Mouse (Mus musculus): ENCODE data around the gene Gm45713. TPM values are rescaled to one million over a fixed set of nuclear protein-coding genes. Genes with fewer than 3 reads are reported as not detected.

Gm45713 gene
- polyA plus RNA-seq, 1 experiment from 2014 or later = 0.41 TPM

- no peak overlapping the region for H3K9ac ChIP-seq (ENCODE audit: low read depth, low read length)
- H3K9me3 ChIP-seq (ENCODE audit: control insufficient read depth, low read length) = peaks cover 18% of the 10 kb centered on the region
- ATAC-seq (replicated peaks; ENCODE audit: low FRiP score) (no peak), DNase-seq (ENCODE audit: low spot score) (no peak)
- no peak overlapping the region for H3K4me2 ChIP-seq
- H3K27me3 ChIP-seq (replicated peaks; ENCODE audit: control insufficient read depth, insufficient read depth, low read length) = peaks cover 79% of the 10 kb centered on the region
- H3K4me1 ChIP-seq (replicated peaks; ENCODE audit: control insufficient read depth, insufficient read depth, low read length) = peaks cover 4% of the 10 kb centered on the region
- no peak overlapping the region for H3K4me3 ChIP-seq (ENCODE audit: low read depth, low read length)
- 6% methylated on average over 19 of the region's 19 CpGs for WGBS
- no peaks in the 10 kb centered on the region for H3K36me3 ChIP-seq (ENCODE audit: control insufficient read depth, insufficient read depth, low read length)
- H3K27ac ChIP-seq (ENCODE audit: low read depth, low read length) = no peak overlapping the region; the same call in 1 of the 2 replicates
These were observed 31.9 kb upstream of the Gm45713 start for GRCm38 (mm10) chr7:45167761-45168445.

- DNase-seq (ENCODE audit: low spot score) (no peak), ATAC-seq (replicated peaks; ENCODE audit: low FRiP score) (no peak)
- H3K9me3 ChIP-seq (ENCODE audit: control insufficient read depth, low read length) = peaks cover 18% of the 10 kb centered on the region
- 19% methylated on average over 10 of the region's 10 CpGs for WGBS
- H3K4me3 ChIP-seq (ENCODE audit: low read depth, low read length) = no peak overlapping the region
- peaks cover 81% of the 10 kb centered on the region for H3K27me3 ChIP-seq (replicated peaks; ENCODE audit: control insufficient read depth, insufficient read depth, low read length)
- no peaks in the 10 kb centered on the region for H3K36me3 ChIP-seq (ENCODE audit: control insufficient read depth, insufficient read depth, low read length)
- H3K4me1 ChIP-seq (replicated peaks; ENCODE audit: control insufficient read depth, insufficient read depth, low read length) = peaks cover 9% of the 10 kb centered on the region
- no peak overlapping the region for H3K4me2 ChIP-seq
- no peak overlapping the region for H3K9ac ChIP-seq (ENCODE audit: low read depth, low read length)
- no peak overlapping the region for H3K27ac ChIP-seq (ENCODE audit: low read depth, low read length)
These were observed 30.9 kb upstream of the Gm45713 start for GRCm38 (mm10) chr7:45166950-45167401.

- Histone ChIP-seq H3K27me3 (replicated peaks; ENCODE audit: control insufficient read depth, insufficient read depth, low read length) (peaks cover 75% of the 10 kb centered on the region), H3K4me2 (no peak overlapping the region), H3K4me1 (replicated peaks; ENCODE audit: control insufficient read depth, insufficient read depth, low read length) (peaks cover 9% of the 10 kb centered on the region), H3K9me3 (ENCODE audit: control insufficient read depth, low read length) (peaks cover 14% of the 10 kb centered on the region), H3K36me3 (ENCODE audit: control insufficient read depth, insufficient read depth, low read length) (no peaks in the 10 kb centered on the region; the same call in 1 of the 2 replicates), H3K9ac (ENCODE audit: low read depth, low read length) (no peak overlapping the region), H3K4me3 (ENCODE audit: low read depth, low read length) (no peak overlapping the region), H3K27ac (ENCODE audit: low read depth, low read length) (no peak overlapping the region)
- 51% methylated on average over 11 of the region's 11 CpGs for WGBS
- ATAC-seq (replicated peaks; ENCODE audit: low FRiP score) (no peak), DNase-seq (ENCODE audit: low spot score) (no peak)
These were observed 29.7 kb upstream of the Gm45713 start for GRCm38 (mm10) chr7:45165701-45166100.

- H3K4me1 ChIP-seq (replicated peaks; ENCODE audit: control insufficient read depth, insufficient read depth, low read length) = peaks cover 9% of the 10 kb centered on the region
- WGBS = 55% methylated on average over 5 of the region's 5 CpGs
- no peak overlapping the region for H3K9ac ChIP-seq (ENCODE audit: low read depth, low read length)
- ATAC-seq (replicated peaks; ENCODE audit: low FRiP score) (no peak), DNase-seq (ENCODE audit: low spot score) (no peak)
- no peak overlapping the region for H3K4me2 ChIP-seq
- no peaks in the 10 kb centered on the region; the same call in 1 of the 2 replicates for H3K36me3 ChIP-seq (ENCODE audit: control insufficient read depth, insufficient read depth, low read length)
- no peak overlapping the region for H3K4me3 ChIP-seq (ENCODE audit: low read depth, low read length)
- peaks cover 75% of the 10 kb centered on the region for H3K27me3 ChIP-seq (replicated peaks; ENCODE audit: control insufficient read depth, insufficient read depth, low read length)
- no peak overlapping the region for H3K27ac ChIP-seq (ENCODE audit: low read depth, low read length)
- peaks cover 11% of the 10 kb centered on the region for H3K9me3 ChIP-seq (ENCODE audit: control insufficient read depth, low read length)
These were observed 28.8 kb upstream of the Gm45713 start for GRCm38 (mm10) chr7:45164833-45165232.

GRCm38 (mm10) chr7:45163735-45164490, 27.9 kb upstream of the Gm45713 start, which contains the start of gene Slc17a7:
TSS of gene Slc17a7 (plus strand) at chr7:45163949.
- 2% methylated on average over 40 of the region's 41 CpGs for WGBS
- Histone ChIP-seq H3K4me2 (peak within 1 kb of the TSS; percentile 83), H3K4me1 (replicated peaks; ENCODE audit: control insufficient read depth, insufficient read depth, low read length) (peaks cover 9% of the 10 kb centered on the region), H3K4me3 (ENCODE audit: low read depth, low read length) (peak within 1 kb of the TSS; percentile 59), H3K9ac (ENCODE audit: low read depth, low read length) (peak within 1 kb of the TSS; percentile 54; the same call in 1 of the 2 replicates), H3K27me3 (replicated peaks; ENCODE audit: control insufficient read depth, insufficient read depth, low read length) (peaks cover 66% of the 10 kb centered on the region), H3K36me3 (ENCODE audit: control insufficient read depth, insufficient read depth, low read length) (peaks cover 2% of the 10 kb centered on the region; the same call in 1 of the 2 replicates), H3K27ac (ENCODE audit: low read depth, low read length) (no peak within 1 kb of the TSS), H3K9me3 (ENCODE audit: control insufficient read depth, low read length) (peaks cover 3% of the 10 kb centered on the region)
- 0 out of 2 replicates have a peak, but pooled peaks have one; percentile 30 for ATAC-seq (replicated peaks; ENCODE audit: low FRiP score)
- DNase-seq (ENCODE audit: low spot score) = no peak

GRCm38 (mm10) chr7:45162996-45163615, 27.1 kb upstream of the Gm45713 start:
- Histone ChIP-seq H3K4me3 (ENCODE audit: low read depth, low read length) (no peak overlapping the region), H3K4me2 (peak overlapping the region; percentile 83), H3K27ac (ENCODE audit: low read depth, low read length) (no peak overlapping the region), H3K36me3 (ENCODE audit: control insufficient read depth, insufficient read depth, low read length) (peaks cover 2% of the 10 kb centered on the region; the same call in 1 of the 2 replicates), H3K4me1 (replicated peaks; ENCODE audit: control insufficient read depth, insufficient read depth, low read length) (peaks cover 9% of the 10 kb centered on the region), H3K9ac (ENCODE audit: low read depth, low read length) (no peak overlapping the region), H3K27me3 (replicated peaks; ENCODE audit: control insufficient read depth, insufficient read depth, low read length) (peaks cover 58% of the 10 kb centered on the region), H3K9me3 (ENCODE audit: control insufficient read depth, low read length) (no peaks in the 10 kb centered on the region)
- 66% methylated on average over 9 of the region's 9 CpGs for WGBS
- ATAC-seq (replicated peaks; ENCODE audit: low FRiP score) = no peak
- no peak for DNase-seq (ENCODE audit: low spot score)

GRCm38 (mm10) chr7:45162551-45162950, 26.5 kb upstream of the Gm45713 start:
- no peak for DNase-seq (ENCODE audit: low spot score)

More at GRCm38 (mm10) chr7:45162551-45162950, 26.5 kb upstream of the Gm45713 start:
- H3K4me2 ChIP-seq = peak overlapping the region; percentile 81
- peak overlapping the region; percentile 28; the same call in 1 of the 2 replicates for H3K9ac ChIP-seq (ENCODE audit: low read depth, low read length)
- H3K4me1 ChIP-seq (replicated peaks; ENCODE audit: control insufficient read depth, insufficient read depth, low read length) = peaks cover 9% of the 10 kb centered on the region
- ATAC-seq (replicated peaks; ENCODE audit: low FRiP score) = no peak; the same call in 1 of the 2 replicates
- H3K27ac ChIP-seq (ENCODE audit: low read depth, low read length) = no peak overlapping the region
- H3K4me3 ChIP-seq (ENCODE audit: low read depth, low read length) = peak overlapping the region; percentile 45
- peaks cover 52% of the 10 kb centered on the region for H3K27me3 ChIP-seq (replicated peaks; ENCODE audit: control insufficient read depth, insufficient read depth, low read length)
- H3K36me3 ChIP-seq (ENCODE audit: control insufficient read depth, insufficient read depth, low read length) = peaks cover 2% of the 10 kb centered on the region; the same call in 1 of the 2 replicates
- H3K9me3 ChIP-seq (ENCODE audit: control insufficient read depth, low read length) = no peaks in the 10 kb centered on the region
- 27% methylated on average over 6 of the region's 6 CpGs for WGBS

Data from liver, embryonic 11.5 days (tissue).